Mouse (Mus musculus) embryonic facial prominence, embryonic 13.5 days (tissue): ENCODE data around the gene Dvl1. TPM values are rescaled to one million over a fixed set of nuclear protein-coding genes. Genes with fewer than 3 reads are reported as not detected.

Source experiments
- ATAC-seq: fragments of 200-750 bp; cut with Nextera tagmentation; 2 replicates; pipeline ENCODE4 v1.8.0; 2017; ENCODE audit warnings: low read depth; ENCODE audit not compliant: insufficient number of reproducible peaks, insufficient read depth, low FRiP score, low TSS enrichment
- H3K27ac ChIP-seq: fragments of 300-500 bp; sonication (generic); 2 replicates; pipeline ENCODE4 v1.5.1; 2015; ENCODE audit warnings: moderate library complexity, mild to moderate bottlenecking, inconsistent platforms
- H3K27me3 ChIP-seq: fragments of 300-500 bp; sonication (generic); 2 replicates; pipeline ENCODE4 v1.6.1; 2015; ENCODE audit warnings: mild to moderate bottlenecking, inconsistent platforms
- H3K36me3 ChIP-seq: fragments of 300-500 bp; sonication (generic); 2 replicates; pipeline ENCODE4 v1.6.1; 2015; ENCODE audit warnings: mild to moderate bottlenecking, inconsistent platforms
- H3K4me1 ChIP-seq: fragments of 300-500 bp; sonication (generic); 2 replicates; pipeline ENCODE4 v1.6.1; 2015; ENCODE audit warnings: inconsistent platforms
- H3K4me2 ChIP-seq: fragments of 300-500 bp; sonication (generic); 2 replicates; pipeline ENCODE4 v1.6.1; 2015; ENCODE audit warnings: moderate library complexity, mild to moderate bottlenecking, inconsistent platforms
- H3K4me3 ChIP-seq: fragments of 300-500 bp; sonication (generic); 2 replicates; pipeline ENCODE4 v1.5.1; 2015; ENCODE audit warnings: mild to moderate bottlenecking, inconsistent platforms
- H3K9ac ChIP-seq: fragments of 300-500 bp; sonication (generic); 2 replicates; pipeline ENCODE4 v1.6.1; 2015; ENCODE audit warnings: mild to moderate bottlenecking, inconsistent platforms
- H3K9me3 ChIP-seq: fragments of 300-500 bp; sonication (generic); 2 replicates; pipeline ENCODE4 v1.6.1; 2016; ENCODE audit warnings: inconsistent platforms
- WGBS: fragments of 180-500 bp; shearing (Covaris S2); methylation state at CpG from one replicate; pipeline ENCODE4 v1.1.7; 2015; ENCODE audit warnings: mixed read lengths; 5-methylcytosine and 5-hydroxymethylcytosine counted together
- polyA plus RNA-seq: library from polyadenylated mRNA; unstranded; fragments of >200 nt; fragmentation: Nextera tagmentation; extraction: Ambion mirVana; gene quantifications from 2 replicates; pipeline ENCODE4 v1.2.1, GENCODE M21; 2015

Gene Dvl1
- polyA plus RNA-seq, 1 experiment from 2014 or later: 4.0 TPM

GRCm38 (mm10) chr4:155856071-155856470, 8.9 kb downstream of the Dvl1 start:
- H3K4me1 ChIP-seq: no peaks in the 10 kb centered on the region
- peaks cover 72% of the 10 kb centered on the region for H3K36me3 ChIP-seq
- no peak overlapping the region for H3K9ac ChIP-seq
- 90% methylated on average over 12 of the region's 12 CpGs for WGBS
- no peak overlapping the region for H3K27ac ChIP-seq
- no peaks in the 10 kb centered on the region for H3K9me3 ChIP-seq
- ATAC-seq: no peak
- no peaks in the 10 kb centered on the region for H3K27me3 ChIP-seq
- H3K4me2 ChIP-seq: no peak overlapping the region
- no peak overlapping the region for H3K4me3 ChIP-seq

- H3K27ac ChIP-seq: no peak overlapping the region
- WGBS: 95% methylated on average over 3 of the region's 3 CpGs
- H3K4me1 ChIP-seq: no peaks in the 10 kb centered on the region
- no peaks in the 10 kb centered on the region for H3K27me3 ChIP-seq
- peaks cover 76% of the 10 kb centered on the region for H3K36me3 ChIP-seq
- no peak overlapping the region for H3K9ac ChIP-seq
- no peak overlapping the region for H3K4me3 ChIP-seq
- no peaks in the 10 kb centered on the region for H3K9me3 ChIP-seq
- no peak overlapping the region for H3K4me2 ChIP-seq
- no peak for ATAC-seq
These were observed 9.7 kb downstream of the Dvl1 start for GRCm38 (mm10) chr4:155856881-155857280.

- no peaks in the 10 kb centered on the region for H3K9me3 ChIP-seq
- H3K36me3 ChIP-seq: peaks cover 66% of the 10 kb centered on the region
- H3K4me3 ChIP-seq: no peak overlapping the region
- no peaks in the 10 kb centered on the region for H3K4me1 ChIP-seq
- ATAC-seq: peak; percentile 38; the same call in 1 of the 2 replicates
- WGBS: 16% methylated on average over 13 of the region's 13 CpGs
- no peak overlapping the region for H3K27ac ChIP-seq
- H3K27me3 ChIP-seq: no peaks in the 10 kb centered on the region
- no peak overlapping the region for H3K9ac ChIP-seq
- no peak overlapping the region for H3K4me2 ChIP-seq
These were observed 12.1 kb downstream of the Dvl1 start for GRCm38 (mm10) chr4:155859318-155859717.

- 89% methylated on average over 7 of the region's 7 CpGs for WGBS
- H3K9ac ChIP-seq: no peak overlapping the region
- H3K4me3 ChIP-seq: no peak overlapping the region
- ATAC-seq: no peak
- no peak overlapping the region for H3K27ac ChIP-seq
- no peak overlapping the region for H3K4me2 ChIP-seq
- no peaks in the 10 kb centered on the region for H3K27me3 ChIP-seq
- H3K4me1 ChIP-seq: no peaks in the 10 kb centered on the region
- H3K36me3 ChIP-seq: peaks cover 64% of the 10 kb centered on the region
- no peaks in the 10 kb centered on the region for H3K9me3 ChIP-seq
These were observed 14.6 kb downstream of the Dvl1 start for GRCm38 (mm10) chr4:155861787-155862186.

- H3K9ac ChIP-seq: no peak within 1 kb of the TSS
- ATAC-seq: no peak
- peaks cover under 1% of the 10 kb centered on the region; the same call in 1 of the 2 replicates for H3K4me1 ChIP-seq
- H3K4me3 ChIP-seq: no peak within 1 kb of the TSS
- H3K4me2 ChIP-seq: no peak within 1 kb of the TSS
- no peaks in the 10 kb centered on the region for H3K27me3 ChIP-seq
- H3K9me3 ChIP-seq: no peaks in the 10 kb centered on the region
- WGBS: 75% methylated on average over 5 of the region's 5 CpGs
- peaks cover 55% of the 10 kb centered on the region for H3K36me3 ChIP-seq
- no peak within 1 kb of the TSS for H3K27ac ChIP-seq
These were observed 15.8 kb downstream of the Dvl1 start, which contains the start of gene Tas1r3 for GRCm38 (mm10) chr4:155863001-155863400. Gene Tas1r3, minus strand, starts transcription at chr4:155863362.

GRCm38 (mm10) chr4:155868614-155869298, 21.6 kb downstream of the Dvl1 start:
- H3K36me3 ChIP-seq: peaks cover 52% of the 10 kb centered on the region
- H3K9ac ChIP-seq: peak overlapping the region; percentile 79
- H3K4me1 ChIP-seq: peaks cover 27% of the 10 kb centered on the region
- peak overlapping the region; percentile 98 for H3K4me2 ChIP-seq
- no peak overlapping the region; the same call in 1 of the 2 replicates for H3K27ac ChIP-seq
- no peaks in the 10 kb centered on the region for H3K27me3 ChIP-seq
- H3K4me3 ChIP-seq: peak overlapping the region; percentile 79
- peak; percentile 45 for ATAC-seq
- WGBS: 9% methylated on average over 22 of the region's 22 CpGs
- H3K9me3 ChIP-seq: no peaks in the 10 kb centered on the region

- peaks cover 58% of the 10 kb centered on the region for H3K36me3 ChIP-seq
- no peaks in the 10 kb centered on the region for H3K9me3 ChIP-seq
- H3K27me3 ChIP-seq: no peaks in the 10 kb centered on the region
- peak within 1 kb of the TSS; percentile 98 for H3K4me2 ChIP-seq
- H3K4me1 ChIP-seq: peaks cover 27% of the 10 kb centered on the region
- peak; percentile 88 for ATAC-seq
- under 1% methylated on average over 62 of the region's 63 CpGs for WGBS
- H3K27ac ChIP-seq: peak within 1 kb of the TSS; percentile 51
- H3K4me3 ChIP-seq: peak within 1 kb of the TSS; percentile 79
- H3K9ac ChIP-seq: peak within 1 kb of the TSS; percentile 79
These were observed 22.3 kb downstream of the Dvl1 start, which contains the start of the genes Cptp and Ints11 for GRCm38 (mm10) chr4:155869317-155870033. Gene Cptp, minus strand, starts transcription at chr4:155869440. Gene Ints11, plus strand, starts transcription at chr4:155869546.

- H3K36me3 ChIP-seq: peaks cover 56% of the 10 kb centered on the region
- no peak for ATAC-seq
- H3K9me3 ChIP-seq: no peaks in the 10 kb centered on the region
- no peak overlapping the region for H3K27ac ChIP-seq
- 88% methylated on average over 7 of the region's 7 CpGs for WGBS
- no peak overlapping the region for H3K9ac ChIP-seq
- peaks cover 27% of the 10 kb centered on the region for H3K4me1 ChIP-seq
- no peaks in the 10 kb centered on the region for H3K27me3 ChIP-seq
- H3K4me3 ChIP-seq: no peak overlapping the region
- H3K4me2 ChIP-seq: no peak overlapping the region
These were observed 24.2 kb downstream of the Dvl1 start for GRCm38 (mm10) chr4:155871404-155871803.

GRCm38 (mm10) chr4:155883587-155883986, 36.4 kb downstream of the Dvl1 start:
- Histone ChIP-seq H3K36me3 (peaks cover 61% of the 10 kb centered on the region), H3K27ac (no peak overlapping the region)

GRCm38 (mm10) chr4:155886330-155886729, 39.1 kb downstream of the Dvl1 start:
- 96% methylated on average over 5 of the region's 5 CpGs for WGBS
- Histone ChIP-seq H3K27ac (no peak overlapping the region), H3K36me3 (peaks cover 64% of the 10 kb centered on the region), H3K4me3 (no peak overlapping the region), H3K9ac (no peak overlapping the region), H3K9me3 (no peaks in the 10 kb centered on the region), H3K4me2 (no peak overlapping the region), H3K4me1 (peaks cover 17% of the 10 kb centered on the region), H3K27me3 (no peaks in the 10 kb centered on the region)
- no peak for ATAC-seq

More at GRCm38 (mm10) chr4:155883587-155883986, 36.4 kb downstream of the Dvl1 start:
- H3K9ac ChIP-seq: no peak overlapping the region
- H3K4me3 ChIP-seq: no peak overlapping the region
- H3K9me3 ChIP-seq: no peaks in the 10 kb centered on the region
- H3K4me2 ChIP-seq: no peak overlapping the region
- no peaks in the 10 kb centered on the region for H3K27me3 ChIP-seq
- no peak for ATAC-seq
- H3K4me1 ChIP-seq: no peaks in the 10 kb centered on the region
- WGBS: 87% methylated on average over 3 of the region's 3 CpGs

GRCm38 (mm10) chr4:155887674-155888073, 40.5 kb downstream of the Dvl1 start:
- H3K36me3 ChIP-seq: peaks cover 64% of the 10 kb centered on the region
- 88% methylated on average over 10 of the region's 10 CpGs for WGBS
- peaks cover 18% of the 10 kb centered on the region for H3K4me1 ChIP-seq
- no peaks in the 10 kb centered on the region for H3K27me3 ChIP-seq
- no peak overlapping the region for H3K4me2 ChIP-seq
- no peak overlapping the region for H3K27ac ChIP-seq
- peak overlapping the region; percentile 16; the same call in 1 of the 2 replicates for H3K9ac ChIP-seq
- no peaks in the 10 kb centered on the region for H3K9me3 ChIP-seq
- no peak for ATAC-seq
- no peak overlapping the region for H3K4me3 ChIP-seq
